Mouse (Mus musculus): Measurements from ENCODE around the gene Rela. TPM values are rescaled to one million over a fixed set of nuclear protein-coding genes. Genes with fewer than 3 reads are reported as not detected.

The Rela gene
- polyA plus RNA-seq, 1 experiment from 2014 or later, result 35.4 TPM

DNA sequence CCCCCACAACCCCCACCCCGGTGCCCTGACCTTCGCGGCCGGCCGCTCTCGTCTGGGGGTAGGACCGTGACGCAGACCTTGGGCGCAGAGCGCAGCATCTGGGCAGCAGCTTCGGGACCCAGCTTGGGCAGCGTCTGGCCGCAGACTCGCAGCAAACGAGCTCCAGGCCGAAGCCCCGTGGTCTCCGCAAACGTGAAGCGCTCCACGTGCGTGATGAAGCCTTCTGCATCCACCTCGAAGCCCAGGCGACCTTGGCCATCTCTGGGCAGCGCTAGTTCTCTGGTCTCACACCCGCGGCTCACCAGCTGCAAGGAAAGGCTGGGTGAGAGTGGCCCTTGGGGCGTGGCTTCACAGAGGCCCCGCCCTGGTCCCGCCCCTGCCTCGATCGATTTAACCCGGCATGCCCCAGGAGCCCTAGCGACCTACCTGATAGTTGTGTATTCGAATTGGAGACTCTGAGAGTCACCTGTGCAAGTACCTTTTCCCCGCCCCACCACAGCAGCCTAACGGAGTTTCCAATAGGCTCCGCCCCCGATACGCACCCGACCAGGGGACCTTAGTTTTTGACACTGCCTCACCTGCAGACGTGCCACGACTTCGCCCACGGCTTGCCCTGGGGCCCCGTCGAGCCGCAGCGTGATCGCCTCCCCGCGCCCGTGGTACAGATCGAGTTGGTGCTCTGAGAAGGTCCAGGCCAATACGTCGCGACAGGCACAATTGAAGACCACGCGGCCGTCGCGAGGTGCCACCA lies 16.9 kb downstream of the Rela start:
- no peak overlapping the region for H3K27ac ChIP-seq
- H3K4me1 ChIP-seq (replicated peaks), result peaks cover 17% of the 10 kb centered on the region
- peak overlapping the region; percentile 57 for H3K9ac ChIP-seq (replicated peaks)
- no peaks in the 10 kb centered on the region for H3K9me3 ChIP-seq
- 8% methylated on average over 62 of the region's 62 CpGs for WGBS
- H3K27me3 ChIP-seq, result peaks cover 48% of the 10 kb centered on the region
- H3K4me2 ChIP-seq (replicated peaks), result peak overlapping the region; percentile 70
- peak; percentile 46 for ATAC-seq
- H3K4me3 ChIP-seq (replicated peaks), result peak overlapping the region; percentile 42
- peaks cover 15% of the 10 kb centered on the region; the same call in 1 of the 2 replicates for H3K36me3 ChIP-seq

DNA sequence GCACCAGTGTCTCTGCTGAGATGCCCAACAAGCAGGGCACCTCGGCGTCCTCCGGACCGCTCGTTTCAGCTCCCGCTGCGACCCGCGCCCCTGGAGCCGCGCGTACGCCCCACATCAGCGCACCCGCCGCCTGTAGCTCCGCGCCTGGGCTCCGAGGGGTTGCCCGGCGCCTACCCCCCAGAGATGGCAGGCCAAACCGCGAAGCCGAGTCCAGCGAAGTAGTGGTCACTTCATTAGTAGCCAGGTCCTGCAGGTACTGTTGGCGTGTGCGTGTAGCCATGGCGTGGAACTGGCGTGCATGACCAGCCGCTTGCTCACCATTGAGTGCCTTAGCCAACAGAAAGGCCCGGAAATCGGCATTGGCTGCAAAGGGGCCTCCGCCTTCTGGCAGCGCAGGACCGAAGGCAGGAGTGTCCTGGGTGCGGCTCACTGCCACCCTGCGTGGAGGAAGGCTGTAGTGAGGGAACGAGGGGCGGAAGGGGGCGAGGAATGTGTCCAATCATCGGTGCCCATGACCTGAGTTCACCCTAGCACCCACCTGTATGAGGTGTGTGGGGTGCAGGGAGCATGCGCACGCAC lies 17.5 kb downstream of the Rela start:
- H3K4me1 ChIP-seq (replicated peaks), result peaks cover 15% of the 10 kb centered on the region
- peak; percentile 32; the same call in 1 of the 2 replicates for ATAC-seq
- H3K36me3 ChIP-seq, result peaks cover 17% of the 10 kb centered on the region; the same call in 1 of the 2 replicates
- H3K27me3 ChIP-seq, result peaks cover 48% of the 10 kb centered on the region
- peak overlapping the region; percentile 70 for H3K4me2 ChIP-seq (replicated peaks)
- no peak overlapping the region for H3K27ac ChIP-seq
- WGBS, result 5% methylated on average over 43 of the region's 43 CpGs
- H3K9me3 ChIP-seq, result no peaks in the 10 kb centered on the region
- peak overlapping the region; percentile 57 for H3K9ac ChIP-seq (replicated peaks)
- peak overlapping the region; percentile 42 for H3K4me3 ChIP-seq (replicated peaks)

DNA sequence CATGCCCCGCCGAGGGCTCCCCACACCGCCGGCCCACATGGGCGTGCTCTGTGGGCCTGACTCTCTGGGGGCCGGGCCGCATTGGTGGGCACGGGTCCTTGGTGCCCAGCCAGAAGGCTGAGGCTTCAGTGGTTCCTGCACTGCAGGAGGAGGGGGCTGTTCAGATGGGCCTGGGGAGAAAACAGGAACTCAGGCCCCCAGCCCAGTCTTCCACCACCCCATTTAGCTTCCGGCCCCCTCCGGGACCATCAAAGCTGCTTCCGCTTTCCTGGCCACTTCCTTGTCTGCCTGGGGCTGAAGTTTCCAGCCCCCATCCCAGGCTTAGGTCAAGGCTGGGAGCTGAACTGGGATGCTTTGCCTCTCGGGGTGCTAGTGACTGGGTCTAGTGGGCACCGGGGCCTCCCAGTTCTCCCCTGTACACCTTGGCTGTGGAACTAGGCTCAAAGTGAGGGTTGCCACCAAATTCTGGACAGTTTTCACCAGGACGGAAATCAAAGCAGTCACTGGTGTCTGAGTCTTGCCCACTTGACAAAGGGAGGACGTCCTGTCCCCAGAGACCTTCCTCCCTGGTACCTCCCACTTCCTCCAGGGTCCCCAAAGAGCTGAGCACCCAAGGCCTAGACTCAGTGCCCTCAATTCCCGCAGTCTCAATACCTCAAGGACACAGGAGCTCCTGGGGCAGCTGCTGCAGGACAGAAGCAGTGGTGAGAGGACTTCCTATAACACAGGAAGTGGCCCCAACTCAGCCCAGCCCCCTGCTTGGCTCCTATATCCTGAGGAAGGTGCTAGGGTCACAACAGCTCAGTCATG lies 23.9 kb downstream of the Rela start:
- Histone ChIP-seq H3K4me3 (replicated peaks) (no peak overlapping the region), H3K27me3 (peaks cover 7% of the 10 kb centered on the region), H3K4me1 (replicated peaks) (peaks cover 15% of the 10 kb centered on the region), H3K4me2 (replicated peaks) (no peak overlapping the region), H3K9me3 (no peaks in the 10 kb centered on the region), H3K9ac (replicated peaks) (no peak overlapping the region), H3K27ac (no peak overlapping the region), H3K36me3 (peaks cover 20% of the 10 kb centered on the region)
- 89% methylated on average over 16 of the region's 16 CpGs for WGBS
- ATAC-seq, result no peak

DNA sequence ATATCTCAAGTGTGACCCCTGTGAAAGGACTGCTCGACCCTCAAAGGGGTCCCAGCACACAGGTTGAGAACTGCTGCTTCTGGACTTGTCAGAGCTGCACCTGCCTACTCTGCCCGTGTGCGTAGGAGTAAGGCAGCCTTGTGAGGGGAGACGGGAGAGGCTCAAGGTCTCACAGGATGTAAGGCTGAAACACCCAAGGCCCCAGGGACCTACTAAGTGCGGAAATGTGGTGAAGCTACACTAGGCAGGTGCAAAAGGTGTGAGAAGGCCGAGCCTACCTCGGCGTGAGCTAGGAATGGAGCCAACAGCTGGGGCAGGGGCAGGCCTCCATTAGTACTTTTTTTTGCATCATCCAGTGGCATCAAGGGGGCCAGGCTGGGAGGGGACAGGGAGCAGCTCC lies 25.0 kb downstream of the Rela start:
- Histone ChIP-seq H3K4me2 (replicated peaks) (peak overlapping the region; percentile 57), H3K9ac (replicated peaks) (peak overlapping the region; percentile 64), H3K4me1 (replicated peaks) (peaks cover 15% of the 10 kb centered on the region), H3K27ac (peak overlapping the region; percentile 68; the same call in 1 of the 2 replicates), H3K4me3 (replicated peaks) (peak overlapping the region; percentile 38; the same call in 1 of the 2 replicates), H3K9me3 (no peaks in the 10 kb centered on the region), H3K36me3 (peaks cover 31% of the 10 kb centered on the region), H3K27me3 (no peaks in the 10 kb centered on the region)
- whole genome bisulfite sequencing, result 80% methylated on average over 8 of the region's 8 CpGs
- ATAC-seq, result no peak

DNA sequence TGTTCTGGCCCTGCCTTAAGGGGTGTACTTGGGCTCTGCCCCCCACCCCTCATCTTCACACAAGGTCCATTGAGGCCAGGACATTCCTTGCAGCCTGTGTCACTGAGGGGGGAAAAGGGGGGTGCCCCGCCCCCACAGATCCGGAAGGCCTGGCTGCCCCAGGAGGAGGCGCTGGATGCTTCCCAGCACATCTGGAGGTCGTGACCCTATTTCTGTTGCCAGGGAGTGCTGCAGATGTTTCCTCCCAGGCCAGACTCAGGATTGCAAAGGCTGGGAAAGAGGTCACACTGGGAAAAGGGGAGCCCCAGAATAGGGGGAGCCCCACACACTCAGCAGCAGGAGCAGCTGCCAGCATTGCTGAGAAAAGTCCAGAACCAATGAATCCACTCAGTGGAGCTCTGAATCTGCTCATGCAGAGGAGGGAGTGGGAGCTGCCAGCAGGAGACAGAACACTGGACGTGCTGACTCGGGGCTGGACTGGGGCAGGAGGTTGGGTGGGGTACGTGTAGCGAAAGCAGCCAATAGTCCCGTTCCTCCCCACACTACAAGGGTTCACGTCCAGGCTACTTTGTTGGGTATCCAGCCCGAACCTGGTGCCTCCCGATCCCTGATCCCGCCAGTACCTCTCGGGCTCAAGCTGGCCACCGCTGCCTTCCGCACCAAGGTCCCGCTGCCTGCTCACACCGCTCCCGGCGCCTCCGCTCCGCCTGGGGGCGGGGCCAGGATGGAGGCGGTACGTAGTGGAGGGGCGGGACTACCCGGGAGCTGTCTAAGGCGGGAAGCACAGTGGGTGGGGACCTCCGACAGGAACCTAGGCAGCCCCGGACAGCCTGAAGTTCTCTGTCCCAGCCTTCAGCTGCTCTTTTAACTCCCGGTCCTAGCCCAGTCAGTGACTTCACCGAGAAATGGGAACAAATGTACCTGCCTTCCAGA lies 26.0 kb downstream of the Rela start, which contains the start of gene Sipa1:
Sipa1 (minus strand) TSS at position 727 of the 933 bp plus-strand sequence.
- Histone ChIP-seq H3K4me2 (replicated peaks) (peak within 1 kb of the TSS; percentile 57), H3K4me3 (replicated peaks) (peak within 1 kb of the TSS; percentile 38), H3K27me3 (no peaks in the 10 kb centered on the region), H3K27ac (peak within 1 kb of the TSS; percentile 68), H3K36me3 (peaks cover 41% of the 10 kb centered on the region), H3K4me1 (replicated peaks) (peaks cover 15% of the 10 kb centered on the region), H3K9me3 (no peaks in the 10 kb centered on the region), H3K9ac (replicated peaks) (peak within 1 kb of the TSS; percentile 64)
- 2% methylated on average over 32 of the region's 32 CpGs for whole genome bisulfite sequencing
- peak; percentile 84 for ATAC-seq

DNA sequence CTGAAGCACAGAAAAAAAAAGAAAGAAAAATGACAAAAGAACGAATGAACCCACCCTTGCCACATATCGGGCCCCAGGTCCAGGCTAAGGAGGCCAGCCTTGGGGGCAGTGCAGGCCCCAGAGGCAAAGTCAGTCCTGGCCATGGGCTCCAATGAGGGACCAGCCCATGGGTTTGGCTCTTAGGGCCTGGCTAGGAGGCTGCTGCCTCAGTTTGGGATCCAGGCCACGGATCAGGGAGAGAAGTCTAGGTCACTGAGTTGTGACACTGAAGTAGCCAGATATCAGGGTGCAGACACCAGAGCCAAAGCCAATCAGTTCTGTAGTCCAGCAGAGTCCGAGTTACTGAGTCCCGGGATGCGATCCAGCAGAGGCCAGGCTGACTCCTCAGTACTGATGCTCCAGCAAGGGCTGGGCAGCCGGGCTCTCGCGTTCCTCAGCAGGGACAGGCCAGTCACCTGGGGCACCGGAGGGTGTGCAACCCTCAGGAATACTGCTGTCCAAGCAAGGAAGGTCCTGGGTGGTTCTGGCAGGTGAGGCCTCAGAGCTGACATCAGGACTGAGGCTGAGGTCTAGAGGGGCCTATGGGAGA lies 27.5 kb downstream of the Rela start:
- Histone ChIP-seq H3K9ac (replicated peaks) (no peak overlapping the region), H3K4me1 (replicated peaks) (peaks cover 15% of the 10 kb centered on the region), H3K4me2 (replicated peaks) (no peak overlapping the region), H3K27me3 (no peaks in the 10 kb centered on the region), H3K27ac (no peak overlapping the region), H3K36me3 (peaks cover 52% of the 10 kb centered on the region), H3K9me3 (no peaks in the 10 kb centered on the region), H3K4me3 (replicated peaks) (no peak overlapping the region)
- WGBS, result 92% methylated on average over 10 of the region's 10 CpGs
- ATAC-seq, result no peak

DNA sequence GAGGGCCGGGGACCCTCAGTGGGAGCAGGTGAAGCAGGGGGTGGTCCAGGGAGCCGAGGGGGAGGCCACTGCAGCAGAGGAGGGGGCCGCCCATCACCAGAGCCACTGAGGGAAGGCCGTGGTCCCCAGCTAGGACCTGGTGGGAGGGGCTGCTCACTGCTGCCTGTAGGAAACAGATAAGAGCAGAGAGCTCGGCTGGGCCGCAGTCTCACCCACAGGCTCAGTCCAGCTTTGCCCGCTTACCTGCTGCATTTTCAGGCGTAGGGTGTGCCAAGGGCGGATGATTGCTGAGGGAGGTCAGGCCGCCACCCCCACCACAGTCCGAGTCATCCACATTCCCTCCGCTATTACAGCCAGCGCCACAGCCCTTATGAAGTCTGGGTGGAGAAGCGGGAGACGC lies 28.2 kb downstream of the Rela start:
- Histone ChIP-seq H3K27me3 (no peaks in the 10 kb centered on the region), H3K9me3 (no peaks in the 10 kb centered on the region), H3K4me1 (replicated peaks) (peaks cover 15% of the 10 kb centered on the region), H3K27ac (no peak overlapping the region), H3K36me3 (peaks cover 59% of the 10 kb centered on the region), H3K9ac (replicated peaks) (no peak overlapping the region), H3K4me2 (replicated peaks) (no peak overlapping the region), H3K4me3 (replicated peaks) (no peak overlapping the region)
- WGBS, result 92% methylated on average over 15 of the region's 15 CpGs
- no peak for ATAC-seq

DNA sequence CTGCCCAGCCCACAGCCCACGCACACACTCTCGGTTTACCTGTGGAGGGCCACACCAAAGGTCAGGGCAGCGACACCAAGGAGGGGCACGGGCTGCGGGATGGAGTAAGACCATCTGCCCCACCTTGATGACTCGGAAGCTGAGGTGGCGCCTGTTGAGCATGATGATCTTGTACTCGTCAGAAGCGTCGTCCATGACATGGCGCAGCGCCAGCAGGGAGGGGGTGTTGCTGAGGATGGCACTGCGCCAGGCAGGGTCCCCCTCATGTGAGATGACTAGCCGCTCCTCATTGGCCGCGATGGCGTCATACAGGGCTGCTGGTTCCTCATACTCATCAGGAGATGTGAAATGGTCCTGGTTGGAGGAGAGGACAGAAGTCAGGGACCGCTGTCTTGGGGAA lies 29.1 kb downstream of the Rela start:
- no peak overlapping the region for H3K9ac ChIP-seq (replicated peaks)
- H3K4me1 ChIP-seq (replicated peaks), result peaks cover 15% of the 10 kb centered on the region
- 95% methylated on average over 18 of the region's 18 CpGs for WGBS
- no peak overlapping the region for H3K27ac ChIP-seq
- H3K36me3 ChIP-seq, result peaks cover 68% of the 10 kb centered on the region
- no peak for ATAC-seq
- no peaks in the 10 kb centered on the region for H3K27me3 ChIP-seq
- H3K4me2 ChIP-seq (replicated peaks), result no peak overlapping the region
- H3K4me3 ChIP-seq (replicated peaks), result no peak overlapping the region
- H3K9me3 ChIP-seq, result no peaks in the 10 kb centered on the region

DNA sequence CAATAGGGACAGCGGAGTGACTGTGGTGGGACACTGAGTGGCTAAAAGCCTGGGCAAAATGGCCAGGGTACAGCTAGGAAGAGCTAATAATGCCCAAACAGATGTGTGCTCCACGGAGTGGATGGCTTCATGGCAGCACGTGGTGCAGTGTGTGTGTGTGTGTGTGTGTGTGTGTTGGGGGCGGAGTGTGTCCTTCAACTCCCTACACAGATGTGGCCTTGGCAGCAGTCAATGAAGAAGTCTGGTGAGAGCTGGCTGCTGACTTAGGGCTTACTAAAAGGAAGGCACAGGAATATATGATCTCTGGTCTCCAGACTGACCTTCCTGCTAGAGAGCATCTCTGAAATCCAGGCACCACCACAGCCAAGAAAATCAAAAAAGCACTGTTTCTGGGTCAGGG lies 31.1 kb downstream of the Rela start:
- H3K4me3 ChIP-seq (replicated peaks), result no peak overlapping the region
- H3K4me2 ChIP-seq (replicated peaks), result no peak overlapping the region
- WGBS, result 93% methylated on average over 4 of the region's 4 CpGs
- H3K9me3 ChIP-seq, result no peaks in the 10 kb centered on the region
- no peak overlapping the region for H3K27ac ChIP-seq
- H3K4me1 ChIP-seq (replicated peaks), result peaks cover 7% of the 10 kb centered on the region
- no peaks in the 10 kb centered on the region for H3K27me3 ChIP-seq
- no peak for ATAC-seq
- peaks cover 88% of the 10 kb centered on the region for H3K36me3 ChIP-seq
- H3K9ac ChIP-seq (replicated peaks), result no peak overlapping the region

DNA sequence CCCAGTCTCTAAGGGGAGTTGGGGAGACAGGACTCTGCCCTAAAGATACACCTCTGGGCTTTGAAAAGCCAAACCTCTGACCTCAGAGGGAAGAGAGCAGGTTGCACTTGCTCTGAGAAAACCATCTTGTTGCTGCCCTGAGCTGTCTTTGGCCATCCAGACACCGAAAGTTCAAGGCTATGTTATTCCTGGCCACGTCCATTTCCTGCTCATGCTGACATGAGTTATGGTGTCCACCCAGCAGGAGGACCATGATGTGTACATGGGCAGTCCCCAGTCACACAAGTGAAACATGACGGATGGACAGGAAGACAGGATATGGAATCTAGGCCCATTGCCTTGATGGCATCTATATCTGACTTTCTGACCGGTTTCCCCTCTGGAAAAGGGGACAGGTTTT lies 43.1 kb downstream of the Rela start:
- Histone ChIP-seq H3K27ac (no peak overlapping the region), H3K9me3 (no peaks in the 10 kb centered on the region), H3K27me3 (no peaks in the 10 kb centered on the region), H3K4me1 (replicated peaks) (no peaks in the 10 kb centered on the region), H3K9ac (replicated peaks) (no peak overlapping the region), H3K36me3 (peaks cover 95% of the 10 kb centered on the region), H3K4me3 (replicated peaks) (no peak overlapping the region), H3K4me2 (replicated peaks) (no peak overlapping the region)
- WGBS, result 93% methylated on average over 4 of the region's 4 CpGs
- ATAC-seq, result no peak

DNA sequence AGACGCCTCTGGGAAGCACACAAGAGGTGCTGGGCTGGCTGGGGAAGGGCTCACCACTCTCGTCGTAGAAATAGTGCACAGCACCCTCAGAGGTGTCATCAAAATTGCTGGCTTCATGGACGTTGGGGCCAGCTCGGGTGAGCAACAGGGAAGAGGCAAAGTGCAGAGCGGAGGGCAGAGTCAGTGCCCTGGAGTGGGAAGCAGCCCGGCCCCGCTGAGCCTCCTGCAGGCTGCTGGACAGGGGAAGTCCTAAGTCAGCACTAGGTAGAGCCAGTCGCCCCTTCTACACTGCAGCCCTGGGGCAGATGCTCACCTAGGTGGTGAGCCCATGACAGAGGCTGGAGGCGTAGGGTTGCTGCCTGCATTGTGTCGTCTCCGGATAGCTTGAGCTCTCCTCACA lies 47.0 kb downstream of the Rela start:
- Histone ChIP-seq H3K4me3 (replicated peaks) (no peak overlapping the region), H3K4me2 (replicated peaks) (no peak overlapping the region), H3K9ac (replicated peaks) (no peak overlapping the region), H3K36me3 (peaks cover 79% of the 10 kb centered on the region), H3K27me3 (no peaks in the 10 kb centered on the region), H3K9me3 (no peaks in the 10 kb centered on the region), H3K27ac (no peak overlapping the region), H3K4me1 (replicated peaks) (peaks cover 13% of the 10 kb centered on the region)
- WGBS, result 94% methylated on average over 12 of the region's 12 CpGs
- ATAC-seq, result no peak

Measured in midbrain, embryonic 13.5 days (tissue).